10 mouse cellular contexts compared by ENCODE assay signal in the genomic region with DNA sequence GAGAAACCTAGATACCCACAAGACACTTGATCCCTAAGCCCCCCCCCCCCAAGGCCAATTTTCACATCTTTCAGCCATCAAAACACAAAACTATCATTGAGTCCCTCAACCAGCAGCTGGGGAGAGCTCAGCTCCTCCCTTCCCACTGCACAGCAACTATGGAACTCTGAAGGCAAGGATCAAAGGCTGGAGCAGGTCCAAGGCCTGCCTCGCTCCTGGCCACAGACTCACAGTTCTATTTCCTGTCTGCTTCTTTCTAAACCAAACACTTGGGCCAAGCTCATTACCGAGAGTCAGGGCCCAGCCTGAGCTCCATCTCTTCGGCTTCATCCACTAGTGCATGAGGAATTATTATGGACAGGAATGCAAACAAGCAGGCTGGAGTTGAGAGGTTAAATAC. TPM values are rescaled to one million over a fixed set of nuclear protein-coding genes. Genes with fewer than 3 reads are reported as not detected.
DNase-seq lines count a peak whose midpoint lies in the region; ATAC-seq lines count a peak whose summit lies in the region.
"Had no signal": no experiment of that assay in that cellular context is flagged by ENCODE, and none has a peak within 500 bp of the region (broad histone marks: within the 10 kb centered on the region; RNA-seq: fewer than 3 reads in every experiment).

No protein-coding gene starts in this region.

- peaks cover 28% of the 10 kb centered on the region for H3K4me1 ChIP-seq in forebrain, embryonic 10.5 days
- no peaks in the 10 kb centered on the region for H3K4me1 ChIP-seq in forebrain, embryonic 11.5 days (replicated peaks; ENCODE audit: control insufficient read depth, insufficient read depth, low read length)
- peaks cover 12% of the 10 kb centered on the region for H3K4me1 ChIP-seq in forebrain, embryonic 14.5 days (ENCODE audit: control insufficient read depth, insufficient read depth, low read length)
- H3K4me1 ChIP-seq in heart, embryonic 16.5 days (ENCODE audit: control insufficient read depth, insufficient read depth, low read length) = peaks cover 33% of the 10 kb centered on the region
- H3K4me1 ChIP-seq in liver, embryonic 16.5 days (ENCODE audit: control insufficient read depth, low read depth, low read length) = peaks cover 4% of the 10 kb centered on the region; the same call in 1 of the 2 replicates

- H3K9me3 ChIP-seq in forebrain, embryonic 10.5 days = no peaks in the 10 kb centered on the region
- no peaks in the 10 kb centered on the region for H3K9me3 ChIP-seq in forebrain, embryonic 11.5 days (ENCODE audit: control insufficient read depth, low read length)
- no peaks in the 10 kb centered on the region for H3K9me3 ChIP-seq in forebrain, embryonic 14.5 days (replicated peaks; ENCODE audit: control insufficient read depth, low read length)
- 0 out of 2 replicates have a peak, but pooled peaks cover 4% of the 10 kb centered on the region for H3K9me3 ChIP-seq in heart, embryonic 16.5 days (replicated peaks; ENCODE audit: control insufficient read depth, low read length)
- H3K9me3 ChIP-seq in liver, embryonic 16.5 days (replicated peaks; ENCODE audit: control insufficient read depth, low read length) = no peaks in the 10 kb centered on the region

- no peak overlapping the region for H3K4me3 ChIP-seq in forebrain, embryonic 10.5 days
- H3K4me3 ChIP-seq in forebrain, embryonic 11.5 days (ENCODE audit: low read depth, low read length) = no peak overlapping the region
- no peak overlapping the region for H3K4me3 ChIP-seq in forebrain, embryonic 14.5 days (ENCODE audit: low read depth, low read length)
- no peak overlapping the region for H3K4me3 ChIP-seq in heart, embryonic 16.5 days (ENCODE audit: low read length)
- no peak overlapping the region for H3K4me3 ChIP-seq in liver, embryonic 16.5 days (ENCODE audit: low read depth, low read length)

- ATAC-seq in forebrain, embryonic 11.5 days (replicated peaks; ENCODE audit: low FRiP score) = no peak
- ATAC-seq in forebrain, embryonic 14.5 days = peak; percentile 78
- ATAC-seq in heart, embryonic 16.5 days (replicated peaks; ENCODE audit: extremely low read depth, insufficient read depth, low FRiP score) = peak; percentile 71
- ATAC-seq in liver, embryonic 16.5 days (ENCODE audit: low read depth) = 0 out of 2 replicates have a peak, but pooled peaks have one; percentile 25
- ATAC-seq in megakaryocyte, adult 5-6 weeks (ENCODE audit: poor library complexity, severe bottlenecking) = no peak

- peak overlapping the region; percentile 60 for H3K27ac ChIP-seq in forebrain, embryonic 10.5 days
- no peak overlapping the region for H3K27ac ChIP-seq in forebrain, embryonic 11.5 days (ENCODE audit: low read depth, low read length)
- H3K27ac ChIP-seq in forebrain, embryonic 14.5 days (ENCODE audit: low read depth, low read length) = peak overlapping the region; percentile 39; the same call in 1 of the 2 replicates
- peak overlapping the region; percentile 91 for H3K27ac ChIP-seq in heart, embryonic 16.5 days (ENCODE audit: low read length)
- H3K27ac ChIP-seq in liver, embryonic 16.5 days (ENCODE audit: low read length) = no peak overlapping the region

- no peaks in the 10 kb centered on the region for H3K27me3 ChIP-seq in forebrain, embryonic 10.5 days (ENCODE audit: poor library complexity, severe bottlenecking)
- H3K27me3 ChIP-seq in forebrain, embryonic 11.5 days (ENCODE audit: control insufficient read depth, insufficient read depth, low read length) = no peaks in the 10 kb centered on the region
- H3K27me3 ChIP-seq in forebrain, embryonic 14.5 days (replicated peaks; ENCODE audit: control insufficient read depth, insufficient read depth, low read length) = no peaks in the 10 kb centered on the region
- no peaks in the 10 kb centered on the region for H3K27me3 ChIP-seq in heart, embryonic 16.5 days (ENCODE audit: control insufficient read depth, insufficient read depth, low read length)
- no peaks in the 10 kb centered on the region for H3K27me3 ChIP-seq in liver, embryonic 16.5 days (ENCODE audit: control insufficient read depth, insufficient read depth, low read depth, low read length)

- 84% methylated on average over 3 of the region's 3 CpGs for WGBS in forebrain, embryonic 10.5 days
- 75% methylated on average over 3 of the region's 3 CpGs for WGBS in forebrain, embryonic 11.5 days
- 21% methylated on average over 3 of the region's 3 CpGs for WGBS in forebrain, embryonic 14.5 days
- WGBS in heart, embryonic 16.5 days = 8% methylated on average over 3 of the region's 3 CpGs
- 53% methylated on average over 3 of the region's 3 CpGs for WGBS in liver, embryonic 16.5 days (ENCODE audit: insufficient replicate concordance)

- H3K36me3 ChIP-seq in forebrain, embryonic 10.5 days (replicated peaks) = 0 out of 2 replicates have a peak, but pooled peaks cover 3% of the 10 kb centered on the region
- H3K36me3 ChIP-seq in forebrain, embryonic 11.5 days (ENCODE audit: control insufficient read depth, insufficient read depth, low read length) = no peaks in the 10 kb centered on the region
- H3K36me3 ChIP-seq in forebrain, embryonic 14.5 days (ENCODE audit: control insufficient read depth, insufficient read depth, low read length) = no peaks in the 10 kb centered on the region
- no peaks in the 10 kb centered on the region for H3K36me3 ChIP-seq in heart, embryonic 16.5 days (ENCODE audit: control insufficient read depth, insufficient read depth)
- H3K36me3 ChIP-seq in liver, embryonic 16.5 days (ENCODE audit: control insufficient read depth, insufficient read depth) = no peaks in the 10 kb centered on the region

- no peak overlapping the region for H3K9ac ChIP-seq in forebrain, embryonic 11.5 days (ENCODE audit: low read length)
- H3K9ac ChIP-seq in forebrain, embryonic 14.5 days (ENCODE audit: low read length) = no peak overlapping the region; the same call in 1 of the 2 replicates
- peak overlapping the region; percentile 5 for H3K9ac ChIP-seq in heart, embryonic 16.5 days (ENCODE audit: low read length)
- H3K9ac ChIP-seq in liver, embryonic 16.5 days (ENCODE audit: low read depth, low read length) = no peak overlapping the region

- H3K4me2 ChIP-seq in forebrain, embryonic 11.5 days (ENCODE audit: low read depth, low read length, severe bottlenecking) = no peak overlapping the region
- H3K4me2 ChIP-seq in forebrain, embryonic 14.5 days (ENCODE audit: low read length) = no peak overlapping the region
- H3K4me2 ChIP-seq in heart, embryonic 16.5 days (ENCODE audit: low read depth, low read length) = peak overlapping the region; percentile 43; the same call in 1 of the 2 replicates
- no peak overlapping the region for H3K4me2 ChIP-seq in liver, embryonic 16.5 days (ENCODE audit: low read depth, low read length)

- no peak for DNase-seq in forebrain, embryonic 10.5 days (ENCODE audit: extremely low spot score, low spot score)
- no peak for DNase-seq in forebrain, embryonic 11.5 days (ENCODE audit: low spot score)
- peak; percentile 87 for DNase-seq in forebrain, embryonic 14.5 days (ENCODE audit: low spot score)
- DNase-seq in kidney, postnatal 25 days = peak; percentile 85 to 88
- peak; percentile 84 to 90 for DNase-seq in right cerebral cortex, postnatal 10 days (ENCODE audit: low spot score in 2 of 2)

RNA-seq across cellular contexts. Expression of a gene that starts 58.9 kb away (rescaled TPM):
- polyA plus RNA-seq in forebrain, embryonic 10.5 days (2016; fragmentation: Nextera tagmentation; extraction: Ambion mirVana) = 11.4 and 11.8 TPM in 2 replicates
- polyA plus RNA-seq in forebrain, embryonic 11.5 days (2014; fragmentation: Nextera tagmentation; extraction: Ambion mirVana) = 17.3 and 18.1 TPM in 2 replicates
- 11.5 and 13.1 TPM in 2 replicates for polyA plus RNA-seq in forebrain, embryonic 14.5 days (2014; fragmentation: Nextera tagmentation; extraction: Ambion mirVana)
- 5.8 and 6.5 TPM in 2 replicates for polyA plus RNA-seq in heart, embryonic 16.5 days (2015; fragmentation: Nextera tagmentation; extraction: Ambion mirVana)
- 0.33 and 0.37 TPM in 2 replicates for polyA plus RNA-seq in liver, embryonic 16.5 days (2015; fragmentation: Nextera tagmentation; extraction: Ambion mirVana)
- total RNA-seq in megakaryocyte, adult 5-6 weeks (2015) = 0.05 and 0.07 TPM in 2 replicates
- total RNA-seq in megakaryocyte, adult 5-6 weeks (2017) = 0.18 TPM in 1 of 2 replicates, not detected in the other
- total RNA-seq: neutrophil, adult 5-6 weeks had no signal
- polyA plus RNA-seq: C2C12 had no signal

Comparison
In these comparisons a context has a peak if more than half of its experiments do, and no peak if none do; other contexts are left out.
1. DNase-seq: peak in forebrain, embryonic 14.5 days (single experiment), kidney, postnatal 25 days (2 of 2) and right cerebral cortex, postnatal 10 days (2 of 2); none in forebrain, embryonic 10.5 days (single experiment) and forebrain, embryonic 11.5 days (single experiment).
2. H3K27ac ChIP-seq: peak in forebrain, embryonic 10.5 days (single experiment), forebrain, embryonic 14.5 days (single experiment) and heart, embryonic 16.5 days (single experiment); none in forebrain, embryonic 11.5 days (single experiment) and liver, embryonic 16.5 days (single experiment).
3. ATAC-seq: peak in forebrain, embryonic 14.5 days (single experiment), heart, embryonic 16.5 days (single experiment) and liver, embryonic 16.5 days (single experiment); none in forebrain, embryonic 11.5 days (single experiment) and megakaryocyte, adult 5-6 weeks (single experiment).